Mouse (Mus musculus): ENCODE results near the gene Tubg2. TPM values are rescaled to one million over a fixed set of nuclear protein-coding genes. Genes with fewer than 3 reads are reported as not detected.

Tubg2 gene
- polyA plus RNA-seq, 1 experiment from 2014 or later = 7.6 TPM

- Histone ChIP-seq H3K4me2 (no peak overlapping the region), H3K4me1 (0 out of 2 replicates have a peak, but pooled peaks cover 4% of the 10 kb centered on the region), H3K9me3 (no peaks in the 10 kb centered on the region), H3K36me3 (replicated peaks) (peaks cover 9% of the 10 kb centered on the region), H3K27ac (no peak overlapping the region), H3K27me3 (no peaks in the 10 kb centered on the region), H3K9ac (no peak overlapping the region), H3K4me3 (replicated peaks) (no peak overlapping the region)
- WGBS = 24% methylated on average over 7 of the region's 7 CpGs
- no peak for ATAC-seq (ENCODE audit: low FRiP score)
These were observed 45.3 kb downstream of the Tubg2 start for GRCm38 (mm10) chr11:101200986-101201385.

Small RNAs within 50 kb of the gene (microRNA-seq; reads per million reads assigned to microRNA genes)
- gene Gm27626 = not detected

Other genes starting within 250 kb of the Tubg2 start
- gene Stat3, start 216.4 kb upstream of the Tubg2 start, polyA plus RNA-seq (2016; fragmentation: Nextera tagmentation; extraction: Ambion mirVana) = 30.8 and 34.1 TPM in 2 replicates
- gene Cavin1, start 185.0 kb upstream of the Tubg2 start, polyA plus RNA-seq (2016; fragmentation: Nextera tagmentation; extraction: Ambion mirVana) = 29.9 and 35.6 TPM in 2 replicates
- 48.9 and 54.9 TPM in 2 replicates for gene Atp6v0a1, start 146.5 kb upstream of the Tubg2 start, polyA plus RNA-seq (2016; fragmentation: Nextera tagmentation; extraction: Ambion mirVana)
- 7.8 and 8.7 TPM in 2 replicates for gene Naglu, start 85.9 kb upstream of the Tubg2 start, polyA plus RNA-seq (2016; fragmentation: Nextera tagmentation; extraction: Ambion mirVana)
- 0.19 and 0.33 TPM in 2 replicates for gene Hsd17b1, start 77.5 kb upstream of the Tubg2 start, polyA plus RNA-seq (2016; fragmentation: Nextera tagmentation; extraction: Ambion mirVana)
- gene Coasy, start 73.3 kb upstream of the Tubg2 start, polyA plus RNA-seq (2016; fragmentation: Nextera tagmentation; extraction: Ambion mirVana) = 50.7 and 50.9 TPM in 2 replicates
- gene Mlx, start 68.6 kb upstream of the Tubg2 start, polyA plus RNA-seq (2016; fragmentation: Nextera tagmentation; extraction: Ambion mirVana) = 47.6 and 52.6 TPM in 2 replicates
- gene Psmc3ip, start 60.5 kb upstream of the Tubg2 start, polyA plus RNA-seq (2016; fragmentation: Nextera tagmentation; extraction: Ambion mirVana) = 59.0 and 62.1 TPM in 2 replicates
- gene Retreg3, start 36.0 kb upstream of the Tubg2 start, polyA plus RNA-seq (2016; fragmentation: Nextera tagmentation; extraction: Ambion mirVana) = 18.6 and 19.3 TPM in 2 replicates
- 103 and 108 TPM in 2 replicates for gene Tubg1, start 36.0 kb upstream of the Tubg2 start, polyA plus RNA-seq (2016; fragmentation: Nextera tagmentation; extraction: Ambion mirVana)
- gene Cntnap1, start 14.6 kb downstream of the Tubg2 start, polyA plus RNA-seq (2016; fragmentation: Nextera tagmentation; extraction: Ambion mirVana) = 0.46 and 0.57 TPM in 2 replicates
- 9.2 and 9.6 TPM in 2 replicates for gene Plekhh3, start 15.4 kb downstream of the Tubg2 start, polyA plus RNA-seq (2016; fragmentation: Nextera tagmentation; extraction: Ambion mirVana)
- 0.10 TPM in 1 of 2 replicates, not detected in the other for gene Ccr10, start 19.5 kb downstream of the Tubg2 start, polyA plus RNA-seq (2016; fragmentation: Nextera tagmentation; extraction: Ambion mirVana)
- gene Ezh1, start 70.6 kb downstream of the Tubg2 start, polyA plus RNA-seq (2016; fragmentation: Nextera tagmentation; extraction: Ambion mirVana) = 11.1 and 12.5 TPM in 2 replicates
- 43.7 and 49.6 TPM in 2 replicates for gene Ramp2, start 90.1 kb downstream of the Tubg2 start, polyA plus RNA-seq (2016; fragmentation: Nextera tagmentation; extraction: Ambion mirVana)
- gene Vps25, start 97.8 kb downstream of the Tubg2 start, polyA plus RNA-seq (2016; fragmentation: Nextera tagmentation; extraction: Ambion mirVana) = 90.4 and 93.1 TPM in 2 replicates
- gene Wnk4, start 104.7 kb downstream of the Tubg2 start, polyA plus RNA-seq (2016; fragmentation: Nextera tagmentation; extraction: Ambion mirVana) = 5.7 and 7.5 TPM in 2 replicates
- gene Cntd1, start 123.1 kb downstream of the Tubg2 start, polyA plus RNA-seq (2016; fragmentation: Nextera tagmentation; extraction: Ambion mirVana) = 1.6 TPM in 2 replicates
- gene Coa3, start 123.2 kb downstream of the Tubg2 start, polyA plus RNA-seq (2016; fragmentation: Nextera tagmentation; extraction: Ambion mirVana) = 178 and 183 TPM in 2 replicates
- gene Becn1, start 146.4 kb downstream of the Tubg2 start, polyA plus RNA-seq (2016; fragmentation: Nextera tagmentation; extraction: Ambion mirVana) = 164 and 169 TPM in 2 replicates
- gene Psme3, start 160.3 kb downstream of the Tubg2 start, polyA plus RNA-seq (2016; fragmentation: Nextera tagmentation; extraction: Ambion mirVana) = 182 and 189 TPM in 2 replicates
- 2.9 and 3.1 TPM in 2 replicates for gene Aoc2, start 169.2 kb downstream of the Tubg2 start, polyA plus RNA-seq (2016; fragmentation: Nextera tagmentation; extraction: Ambion mirVana)
- not detected in 2 replicates for gene Aoc3, start 174.7 kb downstream of the Tubg2 start, polyA plus RNA-seq (2016; fragmentation: Nextera tagmentation; extraction: Ambion mirVana)
- gene G6pc, start 211.7 kb downstream of the Tubg2 start, polyA plus RNA-seq (2016; fragmentation: Nextera tagmentation; extraction: Ambion mirVana) = not detected in 2 replicates

Data from forebrain, embryonic 12.5 days (tissue).